Mouse (Mus musculus): ENCODE results near the gene Phactr1. TPM values are rescaled to one million over a fixed set of nuclear protein-coding genes. Genes with fewer than 3 reads are reported as not detected.

Gene Phactr1
- 3.3 and 7.8 TPM in 2 replicates for polyA plus RNA-seq (2012; rRNA removed; ENCODE audit: low replicate concordance)

GRCm38 (mm10) chr13:42680391-42680994, at the start of gene Phactr1:
Phactr1 (plus strand) TSS chr13:42680623.

GRCm38 (mm10) chr13:43171020-43171710, 490.7 kb downstream of the Phactr1 start, which contains the start of gene Tbc1d7:
Tbc1d7 (minus strand) TSS chr13:43171501.

Measured in subcutaneous adipose tissue, adult 2 months (tissue).